Mouse (Mus musculus) spleen, adult 2 months (tissue): ENCODE results near the gene Gprin2.

Source experiments
- CTCF ChIP-seq: fragments of 200-500 bp; IDR thresholded peaks from 2 replicates; pipeline ENCODE4 v1.5.1; 2011; ENCODE audit warnings: mild to moderate bottlenecking, inconsistent platforms; ENCODE audit not compliant: insufficient read depth, insufficient read length, insufficient replicate concordance; ENCODE audit errors: extremely low read depth
- POLR2A ChIP-seq: fragments of 200-500 bp; IDR thresholded peaks from 2 replicates; pipeline ENCODE4 v1.6.1; 2011; ENCODE audit warnings: low read depth, low read length, inconsistent platforms

- TF ChIP-seq POLR2A (no peak), CTCF (no peak)
Observed at GRCm38 (mm10) chr14:34139671-34140664, 61.5 kb downstream of the Gprin2 start.
